Mouse (Mus musculus): ENCODE measurements around the gene Ing3.

Ing3 gene

DNA sequence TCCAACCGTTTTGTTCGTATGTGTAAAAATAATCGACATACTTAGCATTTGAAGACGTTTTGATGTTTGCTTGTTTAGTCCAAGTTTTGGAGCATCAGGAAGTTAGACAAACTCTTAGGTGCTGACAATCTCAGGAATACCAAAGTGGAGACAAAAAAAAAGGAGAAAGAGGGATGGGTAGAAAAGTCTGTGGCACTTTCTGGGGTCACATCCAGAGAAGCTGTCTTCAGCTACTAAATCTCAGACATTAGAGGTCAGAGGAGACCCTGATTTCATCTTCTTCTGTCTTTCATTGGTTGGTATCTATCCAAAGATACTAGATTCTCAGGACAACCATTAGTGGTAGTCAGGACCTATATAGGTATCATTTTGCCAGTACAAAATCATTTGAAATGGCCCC, 41.8 kb downstream of the Ing3 start:
- no peak for ATAC-seq (ENCODE audit: low TSS enrichment)

DNA sequence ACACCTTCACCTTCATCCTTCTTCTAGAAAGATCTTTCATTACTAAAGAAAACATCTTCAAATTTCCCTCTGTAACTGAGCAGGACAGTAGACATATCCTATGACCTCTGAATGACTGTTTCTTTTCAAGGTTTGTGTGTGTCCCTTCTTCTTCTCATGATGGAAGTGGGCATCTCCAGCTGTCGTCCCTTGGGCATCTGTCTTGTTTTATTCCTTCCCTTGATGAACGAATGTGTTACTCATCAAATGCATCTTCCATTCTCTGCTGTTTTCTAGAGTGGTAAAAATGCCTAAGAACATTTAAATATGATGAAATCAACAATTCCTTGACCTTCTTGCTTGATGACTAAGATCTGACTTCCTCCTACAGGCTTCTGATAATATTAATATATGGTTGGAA, 43.7 kb downstream of the Ing3 start:
- ATAC-seq (ENCODE audit: low TSS enrichment), result no peak

DNA sequence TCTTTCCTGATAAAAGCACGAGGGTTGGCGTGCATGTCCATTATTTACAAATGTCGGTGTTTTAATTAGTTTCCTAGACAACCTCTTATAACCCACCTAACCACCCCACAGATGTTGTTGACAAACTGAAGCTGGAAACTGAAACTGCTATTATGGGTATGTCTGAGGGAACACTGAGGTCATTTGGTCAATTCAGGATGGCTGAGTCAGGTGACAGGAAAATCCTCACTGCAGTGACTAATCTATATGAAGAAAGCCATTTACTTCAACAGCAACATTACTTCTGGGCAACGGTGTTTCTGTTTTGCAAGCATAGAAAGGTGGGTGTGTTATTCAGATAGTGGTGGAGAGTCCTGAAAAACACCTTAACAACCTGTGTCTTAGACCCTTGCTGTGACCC, 48.8 kb downstream of the Ing3 start:
- ATAC-seq (ENCODE audit: low TSS enrichment), result no peak

DNA sequence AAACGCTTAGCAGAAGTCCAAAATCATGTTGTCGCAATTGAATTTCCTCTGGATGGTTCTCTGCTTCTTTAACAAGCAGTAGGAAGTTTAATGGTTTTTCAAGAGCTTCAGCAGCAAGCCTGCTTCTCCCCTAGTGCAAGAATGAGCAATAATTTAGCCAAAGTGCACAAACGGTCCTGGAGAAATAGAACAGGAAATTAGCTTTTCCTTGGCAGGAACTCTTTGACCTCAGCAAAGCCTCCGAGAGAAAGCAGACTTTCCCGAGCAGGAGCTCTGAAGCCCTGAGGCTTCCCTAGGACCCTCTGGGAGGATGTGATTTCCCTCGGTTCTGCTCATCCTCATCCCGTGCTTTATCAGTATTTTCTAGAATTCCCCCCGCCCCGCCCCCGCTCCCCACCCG, 49.7 kb downstream of the Ing3 start:
- ATAC-seq (ENCODE audit: low TSS enrichment), result no peak

DNA sequence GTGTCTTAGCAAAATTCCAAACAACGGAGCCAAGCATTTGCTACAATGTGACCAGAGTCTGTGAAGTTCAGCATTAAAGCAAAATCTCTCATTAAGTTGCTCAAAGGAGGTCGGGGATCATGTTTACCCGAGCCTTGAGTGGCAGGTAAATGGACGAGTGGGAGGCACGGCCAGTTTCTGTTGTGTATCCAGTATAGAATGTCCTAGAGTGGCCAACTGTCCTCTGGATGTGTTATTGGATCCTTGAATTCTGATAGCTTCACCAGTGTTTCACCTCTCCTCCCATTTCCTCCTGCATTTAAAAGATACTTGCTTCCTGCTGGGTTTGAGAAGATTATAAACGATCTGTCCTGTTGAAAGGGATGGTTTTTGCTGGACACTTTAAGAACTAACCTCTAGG, 50.7 kb downstream of the Ing3 start:
- ATAC-seq (ENCODE audit: low TSS enrichment), result no peak

DNA sequence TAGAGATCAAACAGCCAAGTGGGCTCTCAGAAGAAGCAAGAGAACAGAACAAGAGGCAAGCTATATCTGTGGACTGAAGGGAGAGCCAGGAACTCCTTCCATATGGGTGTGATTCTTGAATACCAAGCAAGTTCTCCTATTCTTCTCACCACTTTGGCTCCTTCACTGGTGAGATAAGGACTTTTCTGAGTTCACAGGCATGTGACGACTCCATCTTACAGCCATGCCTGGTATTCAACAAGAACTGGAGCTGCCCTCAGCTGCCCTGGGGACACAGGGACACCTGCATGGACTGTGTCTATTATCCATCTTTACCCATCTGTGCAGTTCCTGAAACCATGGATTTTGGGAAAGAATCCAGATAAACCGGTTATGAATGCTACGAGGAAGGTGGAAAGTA, 51.5 kb downstream of the Ing3 start:
- no peak for ATAC-seq (ENCODE audit: low TSS enrichment)

DNA sequence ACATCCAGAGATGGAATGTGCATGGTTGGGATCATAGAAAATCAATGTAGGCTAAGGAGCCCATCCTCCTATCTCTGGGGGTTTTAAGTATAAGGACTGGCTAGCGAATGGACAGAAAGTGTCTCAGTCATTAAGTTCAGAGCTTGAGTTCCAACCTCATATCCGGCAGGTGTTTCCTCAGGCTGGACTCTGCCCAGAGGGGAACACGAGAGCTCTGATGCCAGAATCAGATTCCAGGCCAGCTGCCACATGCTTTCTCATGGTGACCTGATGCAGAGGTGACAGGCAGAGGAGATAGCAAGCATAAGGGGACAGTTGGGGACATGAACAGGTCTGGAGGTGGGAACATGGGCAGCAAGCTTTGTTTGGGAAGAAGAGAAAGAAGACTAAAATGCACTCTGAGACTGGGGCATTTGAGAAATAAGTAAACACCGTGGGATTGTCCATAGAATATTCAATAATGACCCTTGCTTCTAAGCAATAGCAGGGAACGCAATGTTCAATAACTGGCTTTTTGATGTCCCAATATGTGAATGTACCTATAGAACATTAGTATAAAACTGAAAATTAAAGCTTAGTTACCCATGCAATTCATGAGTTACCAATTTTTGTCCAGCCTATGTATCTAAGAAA, 52.0 kb downstream of the Ing3 start:
- ATAC-seq (ENCODE audit: low TSS enrichment), result no peak

DNA sequence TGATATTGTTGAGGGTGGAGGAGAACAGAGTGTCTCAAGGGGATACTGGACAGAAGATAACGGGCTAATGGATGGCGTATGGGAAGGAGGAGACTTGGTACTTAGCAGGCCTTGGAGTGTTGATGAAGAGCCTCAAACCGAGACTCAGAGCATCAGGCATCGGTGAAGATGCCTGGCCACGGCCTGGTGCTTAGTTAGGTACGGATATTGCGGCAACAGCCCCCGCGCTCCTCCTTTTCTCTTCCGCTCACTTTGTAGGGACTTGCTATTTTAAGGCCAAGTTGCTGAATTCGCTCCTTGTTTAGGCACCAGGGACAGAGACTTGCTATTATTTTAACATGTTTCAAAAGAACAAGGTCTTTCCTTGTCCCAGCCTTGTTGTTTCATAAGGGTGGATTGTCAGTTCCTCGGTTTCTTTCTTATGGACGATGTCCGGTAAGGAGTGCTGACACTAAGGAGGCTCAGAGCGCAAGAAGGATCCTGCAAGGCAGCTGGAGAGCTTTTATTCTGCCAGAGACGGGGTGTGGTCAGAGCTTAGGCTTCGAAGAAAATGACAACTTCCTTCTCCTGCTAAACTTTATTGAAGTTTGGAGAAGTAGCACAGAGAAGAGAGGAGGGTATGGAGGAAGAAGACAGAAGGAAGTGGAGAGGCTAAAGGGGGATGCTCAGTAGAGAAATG, 53.3 kb downstream of the Ing3 start:
- ATAC-seq (ENCODE audit: low TSS enrichment), result no peak

DNA sequence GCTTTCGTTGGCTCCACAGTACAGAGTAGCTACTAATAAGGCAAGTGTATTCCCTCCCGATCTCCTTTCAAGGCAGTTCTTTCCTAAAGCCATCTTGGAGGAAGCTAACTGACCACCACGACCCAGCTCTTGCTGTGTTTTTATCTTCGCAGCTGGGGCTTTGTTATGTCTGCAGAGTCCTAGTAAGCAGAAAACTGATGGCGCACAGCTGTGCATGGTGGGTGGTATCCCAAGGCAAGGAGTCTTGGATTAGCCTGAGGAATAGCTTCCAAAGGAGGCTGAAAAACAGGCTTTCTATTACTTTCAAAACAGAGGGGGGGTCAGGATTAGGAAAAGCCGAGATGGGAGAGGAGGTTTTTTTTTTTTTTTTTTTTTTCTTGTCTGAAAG, 53.8 kb downstream of the Ing3 start:
- no peak for ATAC-seq (ENCODE audit: low TSS enrichment)

DNA sequence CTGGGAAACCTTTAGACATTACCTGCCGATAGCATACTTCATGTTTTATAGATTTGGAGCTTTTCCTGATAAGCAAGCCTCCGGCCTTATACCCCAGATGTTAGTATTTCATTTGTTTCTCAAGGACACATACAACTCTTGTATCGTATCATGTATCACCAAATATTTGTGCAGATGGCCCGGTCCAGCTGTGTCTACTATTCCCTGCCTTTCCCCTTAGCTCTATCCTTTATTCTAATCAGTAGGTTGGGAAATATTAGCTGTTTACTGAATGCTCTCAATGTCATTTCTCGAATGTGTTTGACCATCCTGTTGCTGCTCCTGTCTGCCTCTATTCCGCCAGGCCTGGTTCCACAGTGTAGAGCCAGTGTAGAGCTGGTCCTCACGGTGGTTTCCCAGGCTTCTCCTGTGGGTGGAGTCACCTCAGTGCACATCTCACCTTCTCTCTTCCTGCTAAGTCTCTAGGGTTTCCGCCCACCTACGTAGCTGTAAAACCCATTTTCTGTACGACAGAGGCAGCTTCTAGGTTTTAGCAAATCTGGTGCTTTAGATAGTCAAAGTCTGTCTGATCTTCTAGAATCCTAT, 54.7 kb downstream of the Ing3 start:
- peak; percentile 72 for ATAC-seq (ENCODE audit: low TSS enrichment)

DNA sequence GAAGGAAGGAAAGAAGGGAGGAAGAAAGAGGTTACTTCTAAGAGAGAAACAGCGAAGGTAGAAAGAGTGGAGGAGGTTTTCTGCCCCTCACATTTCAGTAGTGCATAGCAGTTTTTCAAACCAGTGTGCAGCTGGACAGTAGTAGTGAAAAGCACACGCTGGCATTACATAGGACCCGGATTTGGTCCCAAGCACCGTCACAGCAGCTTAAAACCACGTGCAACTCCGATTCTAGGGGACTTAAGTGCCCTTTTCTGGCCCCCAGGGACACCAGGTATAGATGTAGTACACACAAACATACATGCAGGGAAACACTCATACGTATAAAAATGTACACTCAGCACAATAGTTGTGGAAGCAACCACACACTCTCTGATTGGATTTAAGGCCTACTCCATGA, 59.0 kb downstream of the Ing3 start:
- ATAC-seq (ENCODE audit: low TSS enrichment), result no peak

DNA sequence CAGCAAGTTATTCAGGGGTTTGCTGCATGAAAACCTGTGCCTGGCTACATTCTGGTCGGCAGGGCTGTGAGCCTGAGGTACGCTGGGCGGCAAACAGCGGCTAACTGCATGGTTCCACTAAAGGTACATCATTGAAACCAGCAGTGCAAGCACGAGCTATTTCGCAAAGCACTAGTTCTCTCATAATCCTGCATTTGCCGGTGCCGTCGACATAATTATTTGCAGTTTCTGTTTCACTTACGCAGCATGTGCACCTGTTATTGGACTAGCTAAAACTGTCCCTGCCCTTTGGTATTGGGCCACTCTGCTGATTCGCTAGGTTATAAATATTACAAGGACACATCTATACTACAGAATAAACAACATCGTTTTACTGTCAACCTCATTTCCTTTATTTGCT, 60.9 kb downstream of the Ing3 start:
- ATAC-seq (ENCODE audit: low TSS enrichment), result no peak

DNA sequence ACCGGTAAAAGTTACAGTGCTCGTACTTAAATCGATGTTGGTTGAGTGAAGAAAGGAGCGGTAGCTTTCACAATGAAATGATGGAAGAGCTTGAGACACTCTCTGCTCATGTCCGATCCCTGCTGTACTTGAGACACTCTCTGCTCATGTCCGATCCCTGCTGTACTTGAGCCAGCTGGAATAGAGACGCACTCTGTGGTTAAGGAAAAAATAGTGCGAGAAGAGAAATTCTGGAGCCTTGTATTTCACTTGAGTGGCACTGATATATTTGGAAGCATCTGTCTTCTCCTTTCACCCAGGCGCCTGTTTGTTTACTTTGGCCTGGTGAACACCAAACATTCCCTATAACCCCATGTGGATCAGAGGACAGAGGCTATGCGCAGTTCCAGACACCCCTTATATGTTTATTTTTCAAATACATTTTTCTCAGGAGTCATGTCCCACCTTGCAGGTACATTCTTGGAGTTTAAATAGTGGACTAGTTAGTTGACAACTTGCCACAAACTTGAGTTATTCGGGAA, 61.5 kb downstream of the Ing3 start:
- no peak for ATAC-seq (ENCODE audit: low TSS enrichment)

DNA sequence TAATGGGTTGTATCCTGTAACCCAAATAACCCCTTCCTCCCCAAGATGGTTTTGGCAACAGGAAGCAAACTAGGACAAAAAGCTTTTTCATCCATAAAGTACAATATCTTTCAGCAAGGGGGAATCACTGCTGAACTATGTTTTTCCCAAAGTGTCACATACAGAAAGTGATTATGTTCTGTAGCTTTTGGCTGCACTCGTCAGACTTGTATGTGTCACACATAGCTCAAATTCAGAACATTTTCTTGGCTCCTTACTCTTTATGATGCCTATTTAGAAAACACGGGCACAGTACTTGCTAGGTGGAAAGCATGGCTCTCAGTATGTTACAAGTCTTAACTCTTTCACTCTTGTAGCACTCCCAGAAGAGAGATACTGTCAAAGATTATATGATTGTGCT, 62.2 kb downstream of the Ing3 start:
- no peak for ATAC-seq (ENCODE audit: low TSS enrichment)

DNA sequence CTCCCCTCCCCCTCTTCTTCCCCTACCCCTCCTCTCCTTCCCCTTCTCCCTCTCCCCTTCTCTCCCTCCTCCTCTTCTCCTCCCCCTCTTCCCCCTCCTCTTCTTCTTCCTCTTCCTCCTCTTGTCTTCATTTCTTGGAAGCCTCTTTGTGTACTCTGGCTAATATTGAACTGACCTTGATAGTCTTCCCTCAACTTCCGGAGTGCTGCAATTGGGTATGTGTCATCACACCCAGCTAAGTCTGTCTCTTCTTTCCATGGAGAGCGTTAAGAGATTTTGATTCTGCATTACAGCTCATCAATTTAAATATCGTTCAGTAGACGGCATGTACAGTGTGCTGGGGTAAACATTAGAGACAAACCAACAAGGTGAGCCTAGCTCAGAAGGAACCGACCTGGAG, 62.7 kb downstream of the Ing3 start:
- no peak for ATAC-seq (ENCODE audit: low TSS enrichment)

DNA sequence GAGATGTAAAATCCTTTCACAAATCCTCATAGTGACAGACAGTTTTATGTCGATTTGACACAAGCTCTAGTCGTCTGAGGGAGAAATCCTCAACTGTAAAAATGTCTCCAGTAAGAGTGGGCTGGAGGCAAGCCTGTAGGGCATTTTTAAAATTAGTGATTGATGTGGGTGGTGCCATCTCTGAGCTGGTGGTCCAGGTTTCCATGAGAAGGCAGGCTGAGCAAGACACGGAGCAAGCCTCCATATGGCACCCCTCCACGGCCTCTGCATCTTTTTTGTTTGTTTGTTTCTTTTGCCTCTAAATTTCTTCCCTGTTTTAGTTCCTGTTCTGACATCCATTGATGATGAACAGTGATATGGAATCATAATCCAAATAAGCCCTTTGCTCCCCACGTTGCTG, 63.1 kb downstream of the Ing3 start:
- no peak for ATAC-seq (ENCODE audit: low TSS enrichment)

DNA sequence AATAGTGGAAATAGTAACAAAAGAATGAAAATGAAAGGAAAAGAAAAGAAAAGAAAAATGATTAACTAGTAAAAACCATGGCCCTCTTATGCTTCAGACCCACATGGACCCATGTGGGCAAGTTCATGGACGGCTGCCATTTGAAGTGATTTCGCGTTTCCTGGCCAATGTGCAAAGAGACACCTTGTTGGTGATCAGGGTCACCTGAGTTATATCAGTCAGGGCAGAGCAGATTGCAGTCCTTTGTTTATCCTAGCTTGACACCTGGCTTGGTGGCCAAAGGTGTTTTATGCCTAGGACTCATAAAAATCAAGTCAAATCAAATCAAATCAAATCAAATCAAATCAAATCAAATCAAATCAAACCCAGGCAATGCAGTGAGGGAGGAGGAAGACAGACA, 64.0 kb downstream of the Ing3 start:
- ATAC-seq (ENCODE audit: low TSS enrichment), result no peak

DNA sequence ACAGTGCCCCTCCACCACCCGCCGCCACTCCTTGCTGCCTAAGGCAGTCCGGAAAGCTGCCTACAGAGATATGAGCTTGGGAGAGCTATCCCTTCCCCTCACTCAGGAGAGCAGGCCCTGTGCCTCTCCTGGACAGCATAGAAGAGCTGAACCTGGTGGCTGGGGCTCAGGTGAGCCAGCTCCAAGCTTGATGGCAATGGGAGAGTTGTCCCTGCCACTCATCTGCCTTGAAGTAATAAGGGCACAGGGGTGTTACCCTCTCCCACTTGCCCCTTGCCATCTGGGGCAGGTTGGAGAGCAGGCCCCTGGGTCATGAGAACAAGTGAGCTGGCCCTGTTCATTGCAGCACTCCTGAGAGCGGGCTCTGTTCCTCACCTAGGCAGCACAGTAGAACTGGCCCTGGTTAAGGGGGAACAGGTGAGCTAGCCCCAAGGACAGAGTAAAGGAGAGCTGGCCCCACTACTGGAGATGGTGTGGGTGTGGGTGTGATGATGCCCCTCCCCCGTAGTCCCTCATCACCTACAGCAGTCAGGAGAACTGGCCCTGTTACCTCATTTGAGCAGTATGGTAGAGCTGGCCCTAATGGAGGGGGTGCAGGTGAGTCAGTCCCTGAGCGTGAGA, 65.0 kb downstream of the Ing3 start:
- ATAC-seq (ENCODE audit: low TSS enrichment), result no peak

DNA sequence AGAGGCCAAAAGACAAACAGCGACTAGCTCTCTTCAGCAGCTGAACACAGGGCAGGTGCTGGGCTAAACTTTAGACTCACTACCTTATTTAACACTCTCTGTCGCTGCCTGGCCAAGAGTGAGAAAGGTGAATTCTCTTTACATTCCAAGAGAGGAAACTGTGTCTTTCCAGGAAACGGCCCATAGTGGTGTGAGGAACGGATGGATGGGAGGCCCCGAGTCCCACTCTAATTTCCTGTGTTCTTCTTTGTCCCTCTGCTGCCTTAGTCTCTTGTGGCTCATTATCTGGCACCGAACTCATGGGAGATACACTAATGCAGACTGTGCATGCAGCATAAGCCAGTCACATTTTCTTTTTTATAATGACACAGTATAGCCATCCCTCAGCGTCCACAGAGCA, 68.3 kb downstream of the Ing3 start:
- ATAC-seq (ENCODE audit: low TSS enrichment), result no peak

DNA sequence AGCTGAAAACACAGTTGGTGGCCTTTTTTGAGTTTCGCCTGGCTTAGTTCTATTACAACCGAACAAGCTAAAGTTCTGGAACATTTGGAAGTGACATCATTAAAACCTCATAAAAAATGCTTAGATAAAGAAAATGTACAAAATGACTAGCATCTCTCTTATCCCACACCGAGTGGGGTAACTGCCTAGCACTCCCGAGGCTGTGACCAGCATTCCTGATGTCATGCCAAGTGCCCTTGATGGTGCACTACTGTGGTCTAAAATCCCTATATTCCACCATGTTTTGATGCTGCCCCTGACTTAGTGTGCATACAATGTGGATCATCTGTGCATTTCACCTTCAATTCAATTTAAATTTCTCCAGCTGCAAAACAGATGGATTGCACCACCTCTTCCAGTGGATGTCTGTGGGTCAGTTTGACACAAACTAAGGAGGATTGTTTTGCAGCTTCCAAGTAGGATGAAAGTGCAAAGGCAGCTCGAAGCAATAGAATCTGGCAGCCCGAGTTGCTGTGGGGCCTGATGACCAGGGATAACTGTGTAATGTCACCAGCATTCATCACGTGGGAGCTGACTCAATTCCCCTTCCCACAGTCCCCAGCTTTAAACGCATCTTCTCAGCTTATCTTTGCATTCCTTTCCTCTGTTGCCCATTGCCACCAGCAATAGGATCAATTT, 69.5 kb downstream of the Ing3 start:
- no peak for ATAC-seq (ENCODE audit: low TSS enrichment)

DNA sequence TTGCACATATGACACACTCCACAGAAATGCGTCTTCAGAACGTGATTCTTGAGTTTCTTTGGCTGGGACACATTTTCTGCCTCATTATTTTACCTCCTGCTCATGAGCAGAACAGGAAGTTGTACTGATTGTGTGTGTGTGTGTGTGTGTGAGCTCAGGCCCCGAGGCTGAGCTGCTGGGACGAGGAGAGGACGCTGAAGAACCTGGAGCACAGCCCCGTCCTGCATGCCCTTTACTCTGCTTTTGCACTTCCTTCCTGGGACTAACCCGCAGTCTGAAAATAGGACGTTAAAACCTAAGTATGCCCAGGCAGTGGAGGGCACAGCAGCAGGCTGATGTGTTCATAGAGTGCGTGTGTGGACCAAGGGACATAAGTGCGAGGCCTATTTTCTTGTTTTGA, 70.3 kb downstream of the Ing3 start:
- ATAC-seq (ENCODE audit: low TSS enrichment), result no peak

DNA sequence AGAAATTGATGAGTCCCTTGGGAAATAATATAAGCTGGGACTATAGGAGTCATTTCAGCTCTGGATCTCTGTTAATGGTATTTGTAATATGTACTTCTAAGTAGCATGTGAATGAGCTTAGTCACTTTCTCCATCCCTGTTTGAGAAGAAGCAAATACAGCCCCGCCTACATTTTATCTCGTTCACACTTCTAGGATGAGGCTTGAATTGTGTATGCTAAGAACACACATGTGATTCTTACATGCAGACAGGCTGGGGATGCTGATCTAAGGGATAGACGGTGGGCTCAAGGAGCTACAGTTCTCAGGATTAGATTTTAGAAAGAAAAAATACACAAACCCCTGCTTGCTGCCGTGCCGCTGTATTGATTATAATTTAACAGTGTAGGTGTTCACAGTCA, 71.3 kb downstream of the Ing3 start:
- no peak for ATAC-seq (ENCODE audit: low TSS enrichment)

DNA sequence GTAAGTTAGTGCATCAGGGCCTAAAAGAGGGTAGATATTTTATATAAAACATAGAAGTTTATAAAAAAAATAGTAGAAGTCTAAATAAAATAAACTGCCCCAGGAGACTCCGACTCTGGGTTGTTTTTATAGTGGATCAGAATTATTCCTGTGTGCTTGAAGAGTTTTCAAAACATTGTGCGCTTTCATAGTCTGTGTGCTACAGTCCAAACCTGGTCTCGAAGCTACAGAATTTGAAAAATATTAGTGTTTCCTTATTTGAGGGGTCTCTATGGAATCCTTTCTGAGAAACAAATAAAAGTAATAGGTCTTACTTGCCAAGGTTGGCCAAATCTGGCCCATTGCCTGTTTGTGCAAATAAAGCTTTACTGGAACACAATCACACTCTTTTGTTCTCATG, 71.9 kb downstream of the Ing3 start:
- no peak for ATAC-seq (ENCODE audit: low TSS enrichment)

All from frontal cortex, adult (tissue).